Mouse (Mus musculus) regulatory T cell (primary cell): ENCODE measurements around the gene Rbm34.

ENCODE experiments used
- in situ Hi-C: fragments of 300-600 bp; cut with MboI, MseI; formaldehyde crosslinking; loops from one replicate; pipeline ENCODE4 v1.15.1; 2025; ENCODE audit warnings: high pct_unique_total_duplicates

Gene Rbm34

GRCm38 (mm10) chr8:126970579-126971313, at the start of gene Rbm34:
Rbm34 (minus strand) TSS chr8:126971071.
- in situ Hi-C loops = loop anchor here (10.0 to 25.0 kb wide), 2 partner anchors 814 to 1517 kb away; no protein-coding TSS in a partner anchor

- in situ Hi-C loops = no loop called here
These were observed 40.8 kb upstream of the Rbm34 start for GRCm38 (mm10) chr8:127011668-127012067.

DNA sequence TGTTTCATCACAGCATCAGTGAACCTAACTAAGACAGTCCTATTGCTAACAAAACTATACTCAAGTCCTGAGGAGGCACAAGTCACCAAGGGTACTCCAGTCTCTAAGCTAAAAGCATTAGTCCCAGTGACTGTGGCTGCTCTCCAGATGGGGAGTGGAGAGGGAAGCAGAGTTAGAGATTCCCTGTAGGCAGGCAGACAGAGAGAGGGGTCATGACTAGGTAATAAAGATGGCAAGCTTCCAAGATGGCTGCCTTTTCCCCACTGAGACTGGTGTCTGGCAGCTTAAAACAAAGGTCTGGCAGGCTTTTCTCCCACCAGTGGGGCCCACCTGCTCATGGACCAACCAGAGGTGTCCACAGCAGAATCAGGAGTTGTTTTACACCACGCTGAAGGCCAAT, 23.6 kb upstream of the Rbm34 start:
- in situ Hi-C loops = loop anchor here (10.0 kb wide), 1 partner anchor 730 kb away; no protein-coding TSS in a partner anchor

DNA sequence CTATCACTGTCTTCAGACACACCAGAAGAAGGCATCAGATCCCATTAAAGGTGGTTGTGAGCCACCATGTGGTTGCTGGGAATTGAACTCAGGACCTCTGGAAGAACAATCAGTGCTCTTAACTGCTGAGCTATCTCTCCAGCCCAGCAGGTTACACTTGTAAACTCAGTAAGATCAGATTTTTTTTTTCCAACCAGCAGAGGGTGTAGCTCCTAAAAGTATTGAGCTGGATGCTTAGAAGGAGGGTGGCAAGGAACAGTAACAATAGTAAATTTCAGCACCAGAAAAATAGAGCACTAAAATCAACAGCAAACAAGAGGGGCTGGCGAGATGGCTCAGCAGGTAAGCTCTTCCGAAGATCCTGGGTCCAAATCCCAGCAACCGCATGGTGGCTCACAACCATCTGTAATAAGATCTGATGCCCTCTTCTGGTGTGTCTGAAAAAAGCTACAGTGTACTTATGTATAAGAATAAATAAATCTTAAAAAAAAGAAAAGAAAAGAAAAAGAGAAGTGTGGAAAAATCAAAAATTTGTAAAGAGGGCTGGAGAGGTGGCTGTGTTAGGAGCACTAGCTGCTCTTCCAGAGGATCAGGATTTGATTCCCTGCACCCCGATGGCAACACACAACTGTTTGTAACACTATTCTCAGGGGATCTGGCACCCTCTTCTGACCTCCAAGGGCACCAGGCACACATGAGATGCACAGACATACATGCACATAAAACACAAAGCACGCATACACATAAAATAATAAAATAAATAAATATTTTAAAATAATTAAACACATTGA, 18.7 kb upstream of the Rbm34 start:
- in situ Hi-C loops = loop anchor here (5.0 to 10.0 kb wide), 2 partner anchors 188 to 725 kb away; no protein-coding TSS in a partner anchor

- in situ Hi-C loops = loop anchor here (5.0 kb wide), 1 partner anchor 189 kb away; no protein-coding TSS in a partner anchor
These were observed 17.6 kb upstream of the Rbm34 start for GRCm38 (mm10) chr8:126988346-126989006.

GRCm38 (mm10) chr8:126986495-126986894, 15.6 kb upstream of the Rbm34 start:
- in situ Hi-C loops = loop anchor here (5.0 kb wide), 1 partner anchor 191 kb away; no protein-coding TSS in a partner anchor

DNA sequence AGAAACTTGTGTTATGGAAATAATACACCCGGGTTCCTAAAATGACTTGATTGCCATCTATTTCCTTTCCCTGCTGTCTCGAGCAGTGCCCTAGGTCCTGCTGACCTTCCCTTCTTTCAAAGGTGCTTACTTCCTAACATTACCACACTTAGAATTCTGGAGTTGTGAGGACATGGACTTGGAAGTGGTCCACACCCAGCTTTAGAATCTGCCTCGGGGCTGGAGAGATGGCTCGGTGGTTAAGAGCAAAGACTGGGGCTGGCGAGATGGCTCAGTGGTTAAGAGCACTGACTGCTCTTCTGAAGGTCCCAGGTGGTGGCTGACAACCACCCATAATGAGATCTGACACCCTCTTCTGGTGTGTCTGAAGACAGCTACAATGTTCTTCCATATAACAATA, 9.2 kb upstream of the Rbm34 start:
- in situ Hi-C loops = no loop called here

DNA sequence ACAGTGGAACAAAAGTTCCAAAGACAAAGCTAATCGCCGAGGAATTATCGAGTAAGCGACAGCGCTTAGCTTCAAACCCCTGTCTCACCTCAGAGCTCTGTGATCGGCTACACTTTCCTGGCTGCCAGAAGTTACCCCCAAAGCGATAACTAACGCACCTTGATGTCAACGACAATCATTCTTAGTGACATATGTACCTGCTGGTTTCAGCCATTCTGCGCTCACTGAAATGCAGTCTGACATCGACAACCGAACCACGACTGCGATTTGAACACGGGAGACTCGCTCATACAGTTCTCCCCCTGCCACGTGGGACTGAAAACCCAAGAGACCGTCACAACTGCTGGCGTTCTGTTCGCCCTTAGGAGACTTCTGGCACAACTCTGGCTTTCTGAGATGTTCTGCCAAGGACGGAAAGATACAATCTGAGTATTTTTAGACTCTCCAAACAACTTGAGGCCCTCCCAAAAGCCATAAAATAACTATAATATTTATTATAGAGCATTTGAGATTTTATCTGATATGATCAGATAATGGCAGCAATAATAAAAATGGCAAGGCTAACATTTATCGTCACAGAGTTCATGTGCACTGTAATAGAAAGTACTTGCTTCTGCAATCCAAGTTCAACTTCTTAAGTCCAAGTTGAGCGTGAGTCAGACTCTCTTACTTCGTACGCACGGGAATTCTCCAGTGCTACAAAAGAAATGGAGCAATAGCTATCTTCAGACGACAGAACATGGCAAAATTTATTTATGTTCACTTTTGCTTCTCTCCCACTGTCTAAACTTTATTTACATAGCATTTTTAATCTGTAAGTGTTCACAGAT, 8.4 kb upstream of the Rbm34 start:
- in situ Hi-C loops = loop anchor here (10.0 kb wide), 1 partner anchor 805 kb away; no protein-coding TSS in a partner anchor

DNA sequence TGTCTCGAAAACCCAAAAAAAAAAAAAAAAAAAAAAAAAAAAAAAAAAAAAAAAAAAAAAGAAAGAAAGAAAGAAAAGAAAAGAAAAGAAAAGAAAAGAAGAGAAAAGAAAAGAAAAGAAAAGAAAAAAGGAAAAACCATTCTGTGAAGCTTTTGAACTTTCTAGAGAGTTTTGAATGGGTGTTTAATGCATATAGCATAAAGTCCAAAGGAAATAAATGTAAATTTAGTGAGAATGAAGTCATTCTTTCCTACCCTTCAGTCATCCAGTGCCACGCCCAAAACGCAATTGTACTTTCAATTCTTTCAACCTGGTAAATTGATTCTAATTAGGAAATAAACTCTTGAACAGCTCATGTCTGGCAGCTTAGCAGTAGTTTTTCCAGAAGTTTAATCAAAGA, 7.7 kb upstream of the Rbm34 start:
- in situ Hi-C loops = loop anchor here (10.0 kb wide), 1 partner anchor 806 kb away; no protein-coding TSS in a partner anchor

GRCm38 (mm10) chr8:126978028-126978427, 7.2 kb upstream of the Rbm34 start:
- in situ Hi-C loops = loop anchor here (10.0 kb wide), 1 partner anchor 807 kb away; no protein-coding TSS in a partner anchor

DNA sequence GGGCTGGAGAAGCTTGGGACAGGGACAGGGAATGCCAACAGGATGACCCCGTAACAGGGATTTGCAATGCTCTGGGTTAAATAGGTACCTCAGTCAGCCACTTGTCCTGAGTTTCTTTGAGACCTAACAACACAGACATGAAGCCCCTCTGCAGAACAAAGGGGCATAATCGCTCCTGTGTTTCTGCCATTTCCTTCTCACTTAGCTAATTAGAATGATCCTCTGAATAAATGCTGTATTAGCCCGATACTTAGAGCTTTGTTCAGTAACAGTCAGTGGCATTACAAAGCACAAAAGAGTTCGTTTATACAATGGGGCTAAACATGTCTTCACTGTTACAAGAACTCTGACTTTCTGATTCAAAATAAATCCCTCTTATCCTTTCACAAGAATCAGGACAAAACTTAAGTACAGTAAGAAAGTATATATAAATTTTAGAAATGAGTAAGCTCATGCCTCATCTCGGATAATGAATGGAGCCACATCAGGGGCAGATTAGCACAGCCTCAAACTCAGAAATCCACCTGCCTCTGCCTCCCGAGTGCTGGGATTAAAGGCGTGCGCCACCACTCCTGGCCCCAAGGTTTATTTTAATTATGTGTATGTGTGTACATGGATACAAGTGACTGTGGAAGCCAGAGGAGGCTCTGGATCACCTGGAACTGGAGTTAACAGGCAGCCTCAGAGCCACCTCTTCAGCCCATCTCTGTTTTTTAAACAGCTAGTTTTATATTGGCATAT, 5.9 kb upstream of the Rbm34 start:
- in situ Hi-C loops = loop anchor here (10.0 kb wide), 1 partner anchor 808 kb away; no protein-coding TSS in a partner anchor

GRCm38 (mm10) chr8:126975706-126976105, 4.8 kb upstream of the Rbm34 start:
- in situ Hi-C loops = loop anchor here (10.0 kb wide), 1 partner anchor 809 kb away; no protein-coding TSS in a partner anchor

GRCm38 (mm10) chr8:126974511-126974910, 3.6 kb upstream of the Rbm34 start:
- in situ Hi-C loops = loop anchor here (10.0 to 25.0 kb wide), 2 partner anchors 810 to 1513 kb away; no protein-coding TSS in a partner anchor

DNA sequence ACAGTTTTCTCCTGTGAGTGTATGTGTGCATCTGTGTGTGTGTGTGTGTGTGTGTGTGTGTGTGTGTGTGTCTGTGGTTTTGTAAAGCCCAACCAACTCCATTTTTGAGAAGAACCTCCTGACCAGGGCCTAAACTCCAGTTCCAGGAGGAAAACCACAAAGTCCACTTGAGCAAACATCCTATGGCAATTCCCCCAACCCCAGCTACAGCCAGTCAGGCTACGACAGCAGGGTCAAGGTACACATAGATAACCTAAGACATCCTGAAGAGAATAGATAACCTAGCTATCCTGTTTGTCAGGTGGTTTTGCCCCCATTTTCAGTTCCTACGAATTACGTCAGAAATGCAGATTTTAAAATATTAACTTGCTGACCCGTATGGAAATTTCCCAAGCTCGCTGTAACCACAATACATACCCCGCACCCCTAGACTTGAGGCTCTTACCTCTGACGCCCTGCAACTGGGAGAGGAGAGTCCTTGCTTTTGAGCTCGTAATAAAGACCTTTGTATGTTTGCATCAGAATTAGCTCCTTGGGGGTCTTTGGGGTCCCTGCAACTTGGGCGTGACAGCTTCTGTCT, 2.9 kb upstream of the Rbm34 start:
- in situ Hi-C loops = loop anchor here (10.0 to 25.0 kb wide), 2 partner anchors 811 to 1514 kb away; no protein-coding TSS in a partner anchor

DNA sequence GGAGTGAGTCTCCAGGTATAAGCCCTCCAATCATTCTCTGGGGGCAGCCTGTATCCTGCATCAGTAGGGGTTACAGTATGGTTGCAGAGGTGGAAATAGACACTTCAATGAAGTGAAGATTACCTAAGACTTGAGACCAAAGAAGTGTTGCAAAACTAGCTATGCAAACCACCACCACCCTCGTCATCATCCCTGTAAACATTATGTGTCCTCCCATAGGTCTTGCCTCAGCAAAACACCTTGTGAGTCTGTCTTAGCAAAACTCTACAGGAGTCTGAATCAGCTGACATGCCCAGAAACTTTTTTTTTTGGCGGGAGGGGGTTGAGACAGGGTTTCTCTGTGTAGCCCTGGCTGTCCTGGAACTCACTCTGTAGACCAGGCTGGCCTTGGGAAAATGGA, 1.8 kb upstream of the Rbm34 start:
- in situ Hi-C loops = loop anchor here (10.0 to 25.0 kb wide), 2 partner anchors 812 to 1515 kb away; no protein-coding TSS in a partner anchor

DNA sequence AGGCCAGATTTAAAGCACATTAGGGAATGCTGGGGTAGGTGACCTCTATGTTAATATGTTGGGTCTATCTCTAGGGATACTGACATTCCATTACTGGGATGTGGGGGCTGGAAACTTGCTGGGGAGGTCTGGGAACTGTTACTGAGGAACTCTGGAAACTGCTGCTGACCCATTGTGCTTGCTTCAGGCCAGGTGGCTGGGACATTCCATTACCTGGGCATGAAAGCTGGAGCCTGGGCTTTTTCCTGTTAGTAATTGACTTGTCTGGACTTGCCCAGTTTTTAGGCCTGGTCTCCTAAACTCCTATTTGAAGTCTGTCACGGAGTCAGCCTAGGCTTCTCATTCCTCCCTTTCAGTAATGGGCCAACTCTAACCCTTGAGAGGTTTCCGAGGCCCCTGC, 1.2 kb upstream of the Rbm34 start:
- in situ Hi-C loops = loop anchor here (10.0 to 25.0 kb wide), 2 partner anchors 813 to 1515 kb away; no protein-coding TSS in a partner anchor

- in situ Hi-C loops = loop anchor here (10.0 to 25.0 kb wide), 2 partner anchors 814 to 1516 kb away; no protein-coding TSS in a partner anchor
These were observed 418 bp upstream of the Rbm34 start for GRCm38 (mm10) chr8:126971314-126971664.

DNA sequence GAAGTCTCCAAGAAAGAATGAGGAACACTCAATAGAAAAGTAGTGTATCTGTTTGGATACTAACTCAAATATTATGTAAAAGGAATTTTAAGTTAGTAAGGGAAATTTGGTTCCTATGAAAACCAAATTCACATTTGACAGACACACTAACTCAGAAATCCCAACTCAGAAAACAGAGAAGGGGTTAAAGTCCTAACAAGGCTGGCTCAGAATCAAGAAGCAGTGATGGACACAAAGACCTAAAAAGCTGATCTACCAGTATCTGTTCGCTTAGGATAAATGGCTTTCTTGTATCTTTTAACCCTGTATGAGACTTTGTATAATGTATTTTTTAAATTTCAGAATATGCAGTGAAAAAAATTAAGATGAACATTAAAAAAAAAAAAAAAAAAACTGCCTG, 1.3 kb downstream of the Rbm34 start:
- in situ Hi-C loops = loop anchor here (25.0 kb wide), 1 partner anchor 1518 kb away; no protein-coding TSS in a partner anchor

GRCm38 (mm10) chr8:126968107-126968506, 2.8 kb downstream of the Rbm34 start:
- in situ Hi-C loops = loop anchor here (25.0 kb wide), 1 partner anchor 1519 kb away; no protein-coding TSS in a partner anchor
